Mouse (Mus musculus) midbrain, embryonic 13.5 days (tissue): Measurements from ENCODE around the gene Txndc11. TPM values are rescaled to one million over a fixed set of nuclear protein-coding genes. Genes with fewer than 3 reads are reported as not detected.

Experiments used
- ATAC-seq: fragments of 200-750 bp; cut with Nextera tagmentation; 2 replicates; pipeline ENCODE4 v1.8.0; 2017; ENCODE audit warnings: mild to moderate bottlenecking, moderate TSS enrichment, moderate library complexity
- H3K27ac ChIP-seq: fragments of 300-500 bp; sonication (generic); 2 replicates; pipeline ENCODE4 v1.5.1; 2015; ENCODE audit warnings: inconsistent platforms, mild to moderate bottlenecking, moderate library complexity
- H3K27me3 ChIP-seq: fragments of 300-500 bp; sonication (generic); 2 replicates; pipeline ENCODE4 v1.6.1; 2015; ENCODE audit warnings: mild to moderate bottlenecking, inconsistent platforms
- H3K36me3 ChIP-seq: fragments of 300-500 bp; sonication (generic); 2 replicates; pipeline ENCODE4 v1.6.1; 2015; ENCODE audit warnings: mild to moderate bottlenecking, inconsistent platforms
- H3K4me1 ChIP-seq: fragments of 300-500 bp; sonication (generic); replicated peaks from 2 replicates; pipeline ENCODE4 v1.6.1; 2015; ENCODE audit warnings: inconsistent platforms
- H3K4me2 ChIP-seq: fragments of 300-500 bp; sonication (generic); replicated peaks from 2 replicates; pipeline ENCODE4 v1.6.1; 2015; ENCODE audit warnings: moderate library complexity, mild to moderate bottlenecking, inconsistent platforms
- H3K4me3 ChIP-seq: fragments of 300-500 bp; sonication (generic); replicated peaks from 2 replicates; pipeline ENCODE4 v1.5.1; 2015; ENCODE audit warnings: mild to moderate bottlenecking, inconsistent platforms
- H3K9ac ChIP-seq: fragments of 300-500 bp; sonication (generic); replicated peaks from 2 replicates; pipeline ENCODE4 v1.6.1; 2015; ENCODE audit warnings: mild to moderate bottlenecking, inconsistent platforms
- H3K9me3 ChIP-seq: fragments of 300-500 bp; sonication (generic); 2 replicates; pipeline ENCODE4 v1.6.1; 2016; ENCODE audit warnings: mild to moderate bottlenecking, inconsistent platforms
- WGBS: fragments of 180-500 bp; shearing (Covaris S2); methylation state at CpG from one replicate; pipeline ENCODE4 v1.1.7; 2015; 5-methylcytosine and 5-hydroxymethylcytosine counted together
- microRNA-seq: library from miRNA; unstranded; fragments of <30 nt; microRNA quantifications from one replicate; pipeline ENCODE4, GENCODE M21; 2016
- polyA plus RNA-seq: library from polyadenylated mRNA; unstranded; fragments of >200 nt; fragmentation: Nextera tagmentation; extraction: Ambion mirVana; gene quantifications from 2 replicates; pipeline ENCODE4 v1.2.1, GENCODE M21; 2015

Txndc11 gene
- polyA plus RNA-seq, 1 experiment from 2014 or later, result 30.0 TPM

DNA sequence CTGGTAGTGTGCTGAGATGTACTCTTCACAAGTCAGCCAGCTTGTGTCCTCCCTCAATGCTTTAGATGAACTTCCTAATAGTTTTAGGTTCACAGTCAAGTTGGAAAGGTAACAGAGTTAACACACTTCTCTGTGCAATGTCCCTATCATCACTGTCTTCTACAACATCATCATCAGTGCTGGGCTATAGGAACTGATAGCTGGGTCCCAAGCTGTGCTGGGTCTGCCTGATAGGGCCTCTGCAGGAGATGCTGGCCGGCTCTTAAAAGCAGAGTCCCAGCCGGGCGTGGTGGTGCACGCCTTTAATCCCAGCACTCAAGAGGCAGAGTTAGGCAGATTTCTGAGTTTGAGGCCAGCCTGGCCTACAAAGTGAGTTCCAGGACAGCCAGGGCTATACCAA is 103.6 kb downstream of the Txndc11 start:
- no peaks in the 10 kb centered on the region for H3K4me1 ChIP-seq
- H3K4me3 ChIP-seq, result no peak overlapping the region
- H3K27ac ChIP-seq, result no peak overlapping the region
- H3K4me2 ChIP-seq, result no peak overlapping the region
- no peak for ATAC-seq
- no peaks in the 10 kb centered on the region for H3K36me3 ChIP-seq
- H3K9me3 ChIP-seq, result no peaks in the 10 kb centered on the region
- no peaks in the 10 kb centered on the region for H3K27me3 ChIP-seq
- 81% methylated on average over 4 of the region's 4 CpGs for WGBS
- no peak overlapping the region for H3K9ac ChIP-seq

DNA sequence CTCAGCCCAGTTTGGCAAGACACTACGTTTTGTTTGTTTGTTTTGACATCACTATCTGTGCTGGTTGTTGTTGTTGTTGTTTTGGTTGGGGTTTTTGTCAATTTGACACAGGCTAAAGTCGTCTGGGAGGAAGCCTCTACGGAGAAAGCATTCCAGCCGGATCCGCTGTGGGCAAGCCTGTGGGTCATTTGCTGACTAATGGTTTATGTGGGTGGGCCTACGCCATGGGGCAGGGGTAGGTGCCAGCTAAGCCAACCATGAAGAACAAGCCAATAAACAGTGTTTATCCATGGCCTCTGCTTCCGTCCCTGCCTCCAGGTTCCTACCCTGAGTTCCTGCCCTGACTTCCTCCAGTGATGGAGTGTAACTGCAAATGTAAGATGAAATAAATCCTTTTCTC is 106.2 kb downstream of the Txndc11 start:
- H3K27me3 ChIP-seq, result no peaks in the 10 kb centered on the region
- H3K4me1 ChIP-seq, result no peaks in the 10 kb centered on the region
- H3K4me2 ChIP-seq, result no peak overlapping the region
- H3K4me3 ChIP-seq, result no peak overlapping the region
- no peak overlapping the region for H3K9ac ChIP-seq
- H3K9me3 ChIP-seq, result no peaks in the 10 kb centered on the region
- H3K36me3 ChIP-seq, result no peaks in the 10 kb centered on the region
- no peak for ATAC-seq
- 87% methylated on average over 7 of the region's 7 CpGs for WGBS
- H3K27ac ChIP-seq, result no peak overlapping the region

Small RNA genes lying within 50 kb of the gene (microRNA-seq; reads per million reads assigned to microRNA genes)
- gene Gm23935, result 48.7 reads per million, percentile 46 among the genes with 10 or more reads in this experiment

Other genes with a start within 250 kb of the Txndc11 start
- gene Snn, start 73.7 kb downstream of the Txndc11 start, polyA plus RNA-seq, result 133 and 140 TPM in 2 replicates
- gene Litaf, start 68.5 kb downstream of the Txndc11 start, polyA plus RNA-seq, result 31.5 and 33.5 TPM in 2 replicates
- 75.1 and 79.3 TPM in 2 replicates for gene Zc3h7a, start 41.7 kb upstream of the Txndc11 start, polyA plus RNA-seq
- 165 and 168 TPM in 2 replicates for gene Rsl1d1, start 68.7 kb upstream of the Txndc11 start, polyA plus RNA-seq
- 51.2 and 55.2 TPM in 2 replicates for gene Gspt1, start 119.7 kb upstream of the Txndc11 start, polyA plus RNA-seq
- gene Tnfrsf17, start 179.2 kb upstream of the Txndc11 start, polyA plus RNA-seq, result 0.27 TPM in 1 of 2 replicates, not detected in the other
- gene Snx29, start 188.3 kb upstream of the Txndc11 start, polyA plus RNA-seq, result 19.6 and 21.7 TPM in 2 replicates